Mouse (Mus musculus) embryonic facial prominence, embryonic 13.5 days (tissue): ENCODE results near the gene Arl2bp. TPM values are rescaled to one million over a fixed set of nuclear protein-coding genes. Genes with fewer than 3 reads are reported as not detected.

Source experiments
- ATAC-seq: fragments of 200-750 bp; cut with Nextera tagmentation; 2 replicates; pipeline ENCODE4 v1.8.0; 2017; ENCODE audit warnings: low read depth; ENCODE audit not compliant: insufficient number of reproducible peaks, insufficient read depth, low FRiP score, low TSS enrichment
- H3K27ac ChIP-seq: fragments of 300-500 bp; sonication (generic); 2 replicates; pipeline ENCODE4 v1.5.1; 2015; ENCODE audit warnings: moderate library complexity, mild to moderate bottlenecking, inconsistent platforms
- H3K27me3 ChIP-seq: fragments of 300-500 bp; sonication (generic); 2 replicates; pipeline ENCODE4 v1.6.1; 2015; ENCODE audit warnings: mild to moderate bottlenecking, inconsistent platforms
- H3K36me3 ChIP-seq: fragments of 300-500 bp; sonication (generic); 2 replicates; pipeline ENCODE4 v1.6.1; 2015; ENCODE audit warnings: mild to moderate bottlenecking, inconsistent platforms
- H3K4me1 ChIP-seq: fragments of 300-500 bp; sonication (generic); 2 replicates; pipeline ENCODE4 v1.6.1; 2015; ENCODE audit warnings: inconsistent platforms
- H3K4me2 ChIP-seq: fragments of 300-500 bp; sonication (generic); 2 replicates; pipeline ENCODE4 v1.6.1; 2015; ENCODE audit warnings: moderate library complexity, mild to moderate bottlenecking, inconsistent platforms
- H3K4me3 ChIP-seq: fragments of 300-500 bp; sonication (generic); 2 replicates; pipeline ENCODE4 v1.5.1; 2015; ENCODE audit warnings: mild to moderate bottlenecking, inconsistent platforms
- H3K9ac ChIP-seq: fragments of 300-500 bp; sonication (generic); 2 replicates; pipeline ENCODE4 v1.6.1; 2015; ENCODE audit warnings: mild to moderate bottlenecking, inconsistent platforms
- H3K9me3 ChIP-seq: fragments of 300-500 bp; sonication (generic); 2 replicates; pipeline ENCODE4 v1.6.1; 2016; ENCODE audit warnings: inconsistent platforms
- WGBS: fragments of 180-500 bp; shearing (Covaris S2); methylation state at CpG from one replicate; pipeline ENCODE4 v1.1.7; 2015; ENCODE audit warnings: mixed read lengths; 5-methylcytosine and 5-hydroxymethylcytosine counted together
- polyA plus RNA-seq: library from polyadenylated mRNA; unstranded; fragments of >200 nt; fragmentation: Nextera tagmentation; extraction: Ambion mirVana; gene quantifications from 2 replicates; pipeline ENCODE4 v1.2.1, GENCODE M21; 2015

Arl2bp gene
- polyA plus RNA-seq: 152 and 163 TPM in 2 replicates

DNA sequence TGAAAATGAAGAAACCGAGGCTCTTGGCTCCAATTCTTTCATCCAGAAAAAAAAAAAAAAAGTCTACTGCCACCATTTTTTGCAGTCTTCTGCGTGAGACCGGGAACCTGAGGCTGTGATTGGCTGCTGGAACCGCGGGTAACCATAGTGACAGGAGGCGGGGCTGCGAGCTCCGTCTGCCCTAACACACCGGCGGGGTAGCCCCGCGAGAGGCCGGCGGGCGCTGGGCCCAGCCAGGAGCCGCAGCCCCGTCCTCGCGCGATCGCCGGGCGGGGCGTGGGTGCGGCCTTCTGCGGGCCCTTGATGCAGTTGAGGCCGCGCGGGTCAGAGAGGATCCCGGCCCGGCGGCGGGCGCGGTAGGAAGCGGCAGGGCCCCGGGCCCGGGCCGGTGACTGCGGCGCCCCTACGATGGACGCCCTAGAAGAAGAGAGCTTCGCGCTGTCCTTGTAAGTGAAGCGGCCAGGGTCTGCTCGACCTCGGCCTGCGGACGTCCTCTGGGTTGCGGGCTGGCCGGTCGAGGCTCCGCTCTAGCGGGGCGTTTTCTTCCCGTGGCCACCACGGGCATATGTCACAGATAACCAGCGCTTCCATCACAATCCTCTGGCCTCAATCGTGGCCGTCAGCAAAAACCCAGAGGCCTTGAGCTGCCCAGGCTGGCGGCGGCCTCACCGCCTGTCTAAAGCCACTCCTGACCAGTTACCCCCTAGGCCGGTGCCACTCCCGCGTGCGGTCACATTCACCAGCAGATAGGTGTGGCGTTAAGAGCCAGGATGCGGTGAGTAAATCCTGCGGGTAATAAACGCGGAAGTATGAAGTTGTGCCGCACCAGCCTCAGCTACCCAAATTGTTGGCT lies at the start of gene Arl2bp:
TSS of gene Arl2bp (plus strand) at position 145 of the 853 bp plus-strand sequence.
- H3K9me3 ChIP-seq: no peaks in the 10 kb centered on the region
- WGBS: under 1% methylated on average over 74 of the region's 74 CpGs
- peak within 1 kb of the TSS; percentile 88 for H3K27ac ChIP-seq
- H3K4me3 ChIP-seq: peak within 1 kb of the TSS; percentile 90
- peaks cover 16% of the 10 kb centered on the region for H3K4me1 ChIP-seq
- peak; percentile 95 for ATAC-seq
- peak within 1 kb of the TSS; percentile 97 for H3K9ac ChIP-seq
- no peaks in the 10 kb centered on the region for H3K27me3 ChIP-seq
- H3K4me2 ChIP-seq: peak within 1 kb of the TSS; percentile 70
- peaks cover 24% of the 10 kb centered on the region for H3K36me3 ChIP-seq

DNA sequence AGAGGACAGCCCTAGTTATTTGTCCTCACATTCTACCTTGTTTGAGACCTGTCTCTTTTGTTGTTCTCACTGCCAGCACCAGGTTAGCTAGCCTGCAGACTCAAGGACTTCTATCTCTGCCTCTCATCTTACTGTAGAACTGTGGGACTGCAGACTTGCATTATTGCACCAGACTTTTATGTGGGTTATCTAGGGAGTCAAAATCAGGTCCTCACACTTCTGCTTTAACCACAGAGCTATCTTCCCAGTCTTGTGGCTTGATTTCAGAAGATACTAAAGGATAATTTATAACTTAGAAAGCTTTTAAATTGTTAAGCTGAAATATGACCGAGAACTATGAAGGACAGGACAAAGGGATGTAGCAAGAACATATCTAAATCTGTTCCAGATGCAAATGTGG lies 41.5 kb upstream of the Arl2bp start:
- no peaks in the 10 kb centered on the region for H3K4me1 ChIP-seq
- 73% methylated on average over 1 of the region's 1 CpGs for WGBS
- ATAC-seq: no peak

DNA sequence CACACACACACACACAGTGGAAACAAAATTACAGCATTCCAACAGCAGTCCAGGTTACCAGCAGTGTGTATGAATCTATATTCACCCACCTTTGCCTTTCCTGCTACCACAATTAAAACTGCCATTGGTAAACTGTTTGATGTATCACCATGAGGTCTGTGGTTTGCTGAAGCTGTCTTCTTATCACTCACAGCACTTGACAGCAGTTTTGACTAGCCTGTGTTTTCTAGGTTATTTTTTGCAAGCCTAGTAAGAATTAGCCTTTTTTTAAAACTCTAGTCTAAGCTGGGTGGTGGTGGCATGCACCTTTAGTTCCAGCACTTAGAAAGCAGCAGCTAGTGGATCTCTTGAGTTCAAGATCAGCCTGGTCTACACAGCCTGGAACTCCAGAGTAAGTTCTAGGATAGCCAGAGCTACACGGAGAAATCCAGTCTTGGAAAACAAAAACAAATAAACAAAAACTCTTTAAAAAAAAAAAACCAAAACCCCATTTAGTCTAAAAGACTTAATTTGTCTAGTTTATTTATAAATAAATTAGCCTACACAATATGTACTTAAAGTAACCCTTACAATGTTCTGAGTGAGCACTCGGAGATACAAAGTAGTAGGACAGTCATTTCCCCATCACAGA lies 32.7 kb upstream of the Arl2bp start:
- Histone ChIP-seq H3K4me1 (no peaks in the 10 kb centered on the region), H3K27ac (no peak overlapping the region), H3K4me2 (no peak overlapping the region), H3K9me3 (no peaks in the 10 kb centered on the region), H3K36me3 (peaks cover 82% of the 10 kb centered on the region), H3K27me3 (no peaks in the 10 kb centered on the region), H3K9ac (no peak overlapping the region), H3K4me3 (no peak overlapping the region)
- 90% methylated on average over 2 of the region's 2 CpGs for WGBS
- ATAC-seq: no peak

More for the DNA sequence above, 41.5 kb upstream of the Arl2bp start:
- Histone ChIP-seq H3K27me3 (no peaks in the 10 kb centered on the region), H3K9ac (no peak overlapping the region), H3K4me3 (no peak overlapping the region), H3K4me2 (no peak overlapping the region), H3K36me3 (peaks cover 37% of the 10 kb centered on the region), H3K27ac (no peak overlapping the region), H3K9me3 (no peaks in the 10 kb centered on the region)

DNA sequence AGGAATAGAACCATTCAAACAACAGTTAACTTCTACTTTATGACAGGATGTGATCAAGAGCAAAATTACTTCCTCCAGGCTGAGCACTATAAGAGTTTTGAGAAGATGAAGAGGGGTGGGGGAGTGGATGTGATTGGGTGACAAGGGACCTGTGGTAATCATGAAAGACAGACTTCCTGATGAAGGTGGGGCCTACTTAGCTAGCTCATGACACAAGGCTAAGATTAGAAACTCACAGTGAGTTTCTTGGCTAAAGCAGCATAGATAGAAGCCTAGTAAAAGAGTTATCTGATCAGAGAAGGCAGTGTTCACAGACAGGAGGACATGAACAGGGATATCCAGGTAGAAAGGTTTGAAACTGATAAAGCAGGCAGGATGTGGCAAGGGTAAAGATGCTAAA lies 32.2 kb upstream of the Arl2bp start:
- H3K36me3 ChIP-seq: peaks cover 83% of the 10 kb centered on the region
- H3K4me1 ChIP-seq: no peaks in the 10 kb centered on the region
- ATAC-seq: no peak
- no peak overlapping the region for H3K4me2 ChIP-seq
- H3K27ac ChIP-seq: no peak overlapping the region
- H3K4me3 ChIP-seq: no peak overlapping the region
- H3K27me3 ChIP-seq: no peaks in the 10 kb centered on the region
- no peak overlapping the region for H3K9ac ChIP-seq
- no peaks in the 10 kb centered on the region for H3K9me3 ChIP-seq

DNA sequence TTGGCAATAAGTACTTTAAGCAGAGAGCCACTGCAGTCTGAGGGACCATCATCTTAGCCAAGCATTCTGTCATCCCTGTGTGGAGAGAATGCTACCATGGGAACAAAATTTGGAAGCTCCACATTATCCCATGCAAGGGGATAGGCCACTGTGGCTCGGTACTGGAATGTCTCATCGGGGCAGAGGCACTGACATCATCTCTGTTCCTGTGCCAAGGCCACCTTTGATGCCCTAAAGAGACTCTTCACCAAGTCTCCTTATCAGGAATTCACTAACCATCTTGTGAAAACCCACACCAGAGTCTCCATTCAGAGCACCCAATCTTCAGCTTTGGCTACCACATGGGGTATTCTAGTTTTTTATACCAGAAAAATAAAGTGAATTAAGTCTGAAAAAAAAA lies 25.2 kb upstream of the Arl2bp start:
- Histone ChIP-seq H3K4me2 (no peak overlapping the region), H3K4me3 (no peak overlapping the region), H3K36me3 (peaks cover 82% of the 10 kb centered on the region), H3K27ac (no peak overlapping the region), H3K4me1 (no peaks in the 10 kb centered on the region), H3K9me3 (no peaks in the 10 kb centered on the region), H3K9ac (no peak overlapping the region), H3K27me3 (no peaks in the 10 kb centered on the region)
- ATAC-seq: no peak
- WGBS: 98% methylated on average over 2 of the region's 2 CpGs

DNA sequence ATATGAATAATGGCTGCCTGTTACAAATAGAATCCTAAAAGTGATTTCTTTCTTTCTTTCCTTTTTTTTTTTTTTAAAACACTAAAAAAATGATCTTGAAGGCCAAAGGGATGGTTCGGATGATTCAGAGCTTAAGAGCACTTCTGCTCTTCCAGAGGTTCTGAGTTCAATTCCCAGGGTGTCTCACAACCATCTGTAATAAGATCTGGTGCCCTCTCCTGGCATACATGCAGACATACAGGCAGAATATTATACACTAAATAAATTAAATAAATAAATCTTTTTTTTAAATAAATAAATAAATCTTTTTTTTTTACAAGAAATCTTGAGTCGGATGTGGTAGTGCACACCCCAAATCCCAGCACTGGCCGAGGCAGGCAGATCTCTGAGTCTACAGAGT lies 24.5 kb upstream of the Arl2bp start:
- H3K36me3 ChIP-seq: peaks cover 82% of the 10 kb centered on the region
- H3K27ac ChIP-seq: no peak overlapping the region
- no peaks in the 10 kb centered on the region for H3K9me3 ChIP-seq
- no peaks in the 10 kb centered on the region for H3K27me3 ChIP-seq
- ATAC-seq: no peak
- no peaks in the 10 kb centered on the region for H3K4me1 ChIP-seq
- H3K4me3 ChIP-seq: no peak overlapping the region
- WGBS: 91% methylated on average over 3 of the region's 3 CpGs
- H3K4me2 ChIP-seq: no peak overlapping the region
- no peak overlapping the region for H3K9ac ChIP-seq

DNA sequence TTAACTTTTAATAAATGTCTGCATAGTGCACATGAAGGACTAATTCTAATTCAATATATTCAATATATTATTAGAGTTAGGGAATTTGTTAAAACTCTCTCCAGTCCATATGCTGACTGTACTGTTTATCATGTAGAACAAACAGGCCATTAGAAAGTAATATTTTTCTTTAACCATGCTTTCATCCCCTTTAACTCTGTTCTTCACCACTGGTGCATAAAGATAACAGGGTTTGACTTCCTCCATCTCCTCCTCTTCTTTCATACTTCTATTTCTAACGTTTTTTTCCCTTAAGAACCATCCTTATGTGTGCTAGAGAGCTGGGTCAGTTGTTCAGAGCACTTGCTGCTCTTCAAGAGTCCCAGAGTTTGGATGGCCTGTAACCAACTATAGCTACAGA lies 21.2 kb upstream of the Arl2bp start:
- Histone ChIP-seq H3K4me1 (no peaks in the 10 kb centered on the region), H3K27me3 (no peaks in the 10 kb centered on the region), H3K9me3 (no peaks in the 10 kb centered on the region), H3K4me3 (no peak overlapping the region), H3K36me3 (peaks cover 75% of the 10 kb centered on the region), H3K27ac (no peak overlapping the region), H3K9ac (no peak overlapping the region), H3K4me2 (no peak overlapping the region)
- 51% methylated on average over 1 of the region's 1 CpGs for WGBS
- no peak for ATAC-seq

DNA sequence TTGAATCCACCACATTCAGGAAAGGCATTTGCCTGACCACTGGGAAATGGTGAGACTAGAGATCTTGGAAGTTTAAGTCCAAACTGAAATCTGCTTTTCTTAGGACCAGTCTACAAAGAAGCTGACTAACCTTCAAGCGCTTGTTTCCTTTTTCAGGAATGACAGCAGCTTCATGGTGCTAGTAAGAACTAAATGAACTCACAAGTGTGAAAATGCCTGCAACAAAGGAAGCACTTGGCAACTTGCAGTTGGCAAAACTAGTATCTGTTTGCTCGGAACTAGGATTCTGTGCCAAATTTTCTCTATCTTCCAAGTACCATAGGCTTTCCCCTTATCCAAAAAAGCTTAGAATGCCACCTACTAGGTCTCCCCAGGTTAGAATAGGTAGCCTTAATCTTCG lies 20.2 kb upstream of the Arl2bp start:
- Histone ChIP-seq H3K4me3 (no peak overlapping the region), H3K27ac (no peak overlapping the region), H3K27me3 (no peaks in the 10 kb centered on the region), H3K36me3 (peaks cover 71% of the 10 kb centered on the region), H3K9ac (no peak overlapping the region), H3K9me3 (no peaks in the 10 kb centered on the region), H3K4me2 (no peak overlapping the region), H3K4me1 (no peaks in the 10 kb centered on the region)
- 93% methylated on average over 3 of the region's 3 CpGs for WGBS
- no peak for ATAC-seq

DNA sequence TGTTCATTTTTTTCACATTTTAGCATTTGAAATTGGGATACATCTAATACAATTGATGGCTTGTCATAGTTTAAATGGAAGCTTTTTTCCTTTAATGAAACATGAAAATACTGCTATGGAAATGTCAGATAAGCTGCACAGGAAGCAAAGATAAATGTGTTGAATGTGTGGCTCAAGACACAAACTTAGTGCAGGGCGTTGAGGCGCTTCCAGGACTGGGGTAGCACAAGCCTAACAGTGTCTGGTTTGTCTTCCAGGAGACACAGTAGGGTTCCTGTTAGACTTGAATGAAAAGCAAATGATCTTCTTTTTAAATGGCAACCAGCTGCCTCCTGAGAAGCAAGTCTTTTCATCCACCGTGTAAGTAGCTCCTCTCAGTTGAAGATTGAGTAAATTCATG lies 16.9 kb upstream of the Arl2bp start:
- Histone ChIP-seq H3K9me3 (no peaks in the 10 kb centered on the region), H3K4me3 (no peak overlapping the region), H3K4me2 (no peak overlapping the region), H3K9ac (no peak overlapping the region), H3K36me3 (peaks cover 76% of the 10 kb centered on the region), H3K27ac (no peak overlapping the region), H3K4me1 (no peaks in the 10 kb centered on the region), H3K27me3 (no peaks in the 10 kb centered on the region)
- 31% methylated on average over 3 of the region's 3 CpGs for WGBS
- ATAC-seq: no peak

DNA sequence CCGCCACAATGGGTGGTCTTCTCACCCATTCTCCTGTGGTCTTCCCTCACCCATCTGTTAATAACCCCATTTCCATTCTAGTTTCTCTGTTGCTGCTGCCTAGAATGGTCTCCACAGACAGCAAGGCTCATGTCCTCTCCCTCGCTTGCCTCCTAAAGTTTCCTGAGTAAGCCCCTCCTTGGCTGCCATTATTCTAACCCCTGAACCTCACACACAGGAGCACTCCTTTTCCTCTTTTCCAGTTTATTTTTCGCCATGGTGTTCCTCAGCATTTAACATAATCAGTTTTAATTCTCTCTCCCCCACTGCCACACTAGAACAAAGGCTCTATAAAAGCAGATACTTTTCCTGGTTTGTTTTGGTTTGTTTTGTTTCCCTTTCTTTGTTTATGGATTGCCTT lies 13.4 kb upstream of the Arl2bp start:
- no peak for ATAC-seq
- H3K27ac ChIP-seq: no peak overlapping the region
- 91% methylated on average over 3 of the region's 3 CpGs for WGBS

DNA sequence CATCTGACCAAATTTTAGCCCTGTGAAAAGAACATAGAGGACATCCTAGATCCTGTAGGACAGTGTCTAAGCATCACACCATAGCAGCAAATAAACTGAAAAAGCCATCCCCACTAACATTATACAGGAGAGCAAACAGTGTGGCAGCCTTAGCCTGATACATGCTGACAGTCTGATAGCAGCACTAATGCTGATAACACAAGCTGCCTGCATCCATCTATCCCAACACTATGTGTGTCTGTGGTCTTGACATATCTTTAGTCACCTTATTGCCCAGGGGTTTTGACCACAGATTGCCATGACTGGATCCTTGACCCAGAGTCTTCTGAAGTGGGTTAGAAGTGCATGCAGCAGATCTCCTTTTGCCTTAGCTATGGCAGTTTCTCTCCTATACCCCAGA lies 11.4 kb upstream of the Arl2bp start:
- Histone ChIP-seq H3K4me1 (no peaks in the 10 kb centered on the region), H3K9ac (no peak overlapping the region), H3K4me2 (no peak overlapping the region), H3K36me3 (peaks cover 77% of the 10 kb centered on the region), H3K27ac (no peak overlapping the region), H3K4me3 (no peak overlapping the region), H3K27me3 (no peaks in the 10 kb centered on the region), H3K9me3 (no peaks in the 10 kb centered on the region)
- ATAC-seq: no peak

More for the DNA sequence above, 13.4 kb upstream of the Arl2bp start:
- H3K27me3 ChIP-seq: no peaks in the 10 kb centered on the region
- no peaks in the 10 kb centered on the region for H3K4me1 ChIP-seq
- H3K9ac ChIP-seq: no peak overlapping the region
- no peak overlapping the region for H3K4me2 ChIP-seq
- peaks cover 80% of the 10 kb centered on the region for H3K36me3 ChIP-seq
- H3K4me3 ChIP-seq: no peak overlapping the region
- H3K9me3 ChIP-seq: no peaks in the 10 kb centered on the region

DNA sequence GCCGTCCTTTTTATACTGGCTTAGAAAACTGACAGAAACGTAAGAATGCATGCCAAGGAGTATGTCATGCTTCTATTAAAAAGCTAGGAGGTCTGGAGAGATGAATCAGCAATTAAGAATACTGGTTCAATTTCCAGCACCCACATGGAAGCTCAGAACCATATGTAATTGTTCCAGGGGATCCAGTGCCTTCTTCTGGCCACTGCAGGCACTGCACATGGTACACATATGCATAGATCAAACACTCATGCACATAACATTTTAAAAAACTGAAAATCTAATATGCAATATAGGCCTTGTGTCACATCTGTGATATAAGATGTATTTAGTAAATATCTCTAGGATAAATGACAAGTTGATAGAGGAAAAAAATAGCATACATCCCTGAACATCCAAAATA lies 8.4 kb upstream of the Arl2bp start:
- Histone ChIP-seq H3K36me3 (peaks cover 63% of the 10 kb centered on the region), H3K9ac (no peak overlapping the region), H3K4me2 (no peak overlapping the region), H3K27me3 (no peaks in the 10 kb centered on the region), H3K27ac (no peak overlapping the region), H3K9me3 (no peaks in the 10 kb centered on the region), H3K4me3 (no peak overlapping the region), H3K4me1 (no peaks in the 10 kb centered on the region)
- no peak for ATAC-seq
- WGBS: 87% methylated on average over 2 of the region's 2 CpGs
